Mouse (Mus musculus) liver (tissue): ENCODE results near the gene Rab23.

Experiments
- DNase-seq: peaks from one replicate; pipeline ENCODE4 v3.0.0-alpha.2; 2020; ENCODE audit warnings: mixed read lengths

The Rab23 gene

GRCm38 (mm10) chr1:33768091-33768787 lies 48.6 kb downstream of the Rab23 start:
- DNase-seq, result no peak

DNA sequence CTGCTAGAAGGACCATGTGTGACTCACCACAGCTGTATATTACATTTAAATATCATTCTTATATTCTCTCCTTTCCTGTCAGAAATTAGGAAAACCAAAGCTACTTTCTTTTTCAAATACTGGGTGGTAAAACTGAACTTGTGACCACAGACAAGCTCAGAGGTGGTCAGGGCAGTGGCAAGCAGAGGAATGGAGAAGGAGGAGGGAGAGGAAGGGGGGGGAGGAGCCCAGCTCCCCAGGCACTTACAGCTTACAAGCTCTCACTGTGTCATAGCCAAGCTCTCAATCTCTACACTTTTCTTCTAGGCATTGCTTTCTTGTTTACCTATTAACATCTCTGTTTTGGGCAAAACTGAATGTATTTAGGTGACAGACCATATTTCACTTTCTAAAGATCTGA lies 49.1 kb downstream of the Rab23 start:
- DNase-seq, result no peak

DNA sequence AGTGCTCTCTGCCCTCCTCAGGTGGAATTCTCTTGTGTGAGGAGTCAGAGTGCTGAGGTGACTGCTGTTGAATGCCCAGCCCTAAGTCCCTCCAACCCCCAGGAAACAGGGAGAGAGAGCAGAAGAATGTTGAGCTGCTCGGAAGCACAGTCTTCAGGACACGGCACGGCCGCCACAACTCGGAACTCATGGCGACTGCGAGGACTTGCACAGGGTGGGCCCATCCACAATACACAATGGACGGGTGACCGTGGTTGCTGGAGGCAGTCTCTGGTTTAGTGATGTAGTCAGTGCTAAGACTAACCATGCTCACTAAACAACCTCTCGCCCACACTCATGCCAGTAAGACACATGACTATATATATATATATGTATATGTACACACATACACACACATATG lies 51.9 kb downstream of the Rab23 start:
- no peak for DNase-seq

DNA sequence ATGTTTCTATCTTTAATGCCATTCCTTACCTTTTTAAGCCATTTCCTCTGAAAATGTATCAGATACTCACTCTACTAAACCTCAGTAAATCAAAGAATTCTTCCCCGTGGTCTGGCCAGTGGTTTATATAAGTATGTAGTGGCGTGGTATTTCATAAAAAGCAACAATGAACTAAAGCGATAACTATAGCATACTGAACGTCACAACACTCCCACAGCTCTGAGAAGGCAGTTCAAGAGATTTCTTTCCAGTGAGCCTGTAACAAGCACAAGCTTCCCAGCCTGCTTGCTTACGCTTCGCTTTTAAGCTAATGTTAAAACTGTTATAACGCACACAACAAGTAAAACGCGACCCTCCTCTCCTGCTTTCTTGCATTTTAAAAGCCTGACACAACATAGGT lies 52.4 kb downstream of the Rab23 start:
- DNase-seq, result no peak

DNA sequence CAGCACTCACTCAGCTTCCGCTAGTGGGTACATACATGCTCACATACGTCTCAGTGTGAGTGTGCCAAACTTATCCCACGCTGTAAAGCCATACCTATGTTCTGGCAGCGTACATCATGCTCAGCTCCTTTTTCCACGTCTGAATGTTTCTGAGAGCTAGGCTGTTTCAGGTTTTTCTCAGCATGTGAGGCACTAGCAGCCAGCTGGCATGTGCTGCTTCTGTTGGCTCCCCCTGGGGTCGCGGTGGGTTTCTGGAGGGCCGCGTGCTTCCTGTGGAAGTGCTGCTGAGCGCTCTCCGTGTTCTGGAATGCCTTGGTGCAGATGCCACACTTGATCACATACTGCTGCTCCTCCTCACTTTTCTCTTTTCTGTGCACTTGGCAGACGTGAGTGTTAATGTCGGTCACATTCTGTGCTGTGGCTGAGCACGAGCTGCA lies 56.5 kb downstream of the Rab23 start:
- DNase-seq, result no peak

- no peak for DNase-seq
Observed at GRCm38 (mm10) chr1:33784561-33784960, 64.9 kb downstream of the Rab23 start.

GRCm38 (mm10) chr1:33788072-33788471 lies 68.4 kb downstream of the Rab23 start:
- no peak for DNase-seq

- no peak for DNase-seq
Observed at GRCm38 (mm10) chr1:33788493-33788892, 68.8 kb downstream of the Rab23 start.
